11 mouse cellular contexts compared by ENCODE assay signal in genomic region chr1:131135960-131136629, GRCm38 (mm10). TPM values are rescaled to one million over a fixed set of nuclear protein-coding genes. Genes with fewer than 3 reads are reported as not detected.
DNase-seq lines count a peak whose midpoint lies in the region; ATAC-seq and TF ChIP-seq lines count a peak whose summit lies in the region.
"Had no signal": no experiment of that assay in that cellular context is flagged by ENCODE, and none has a peak within 500 bp of the region (broad histone marks: within the 10 kb centered on the region; RNA-seq: fewer than 3 reads in every experiment).

No protein-coding gene starts in this region.

- peaks cover 12% of the 10 kb centered on the region; the same call in 1 of the 2 replicates for H3K4me1 ChIP-seq in heart, embryonic 15.5 days (replicated peaks)
- peaks cover 4% of the 10 kb centered on the region for H3K4me1 ChIP-seq in cortical plate, adult 2 months (ENCODE audit: control insufficient read depth, insufficient read depth, low read length)
- H3K4me1 ChIP-seq in hindbrain, embryonic 16.5 days (ENCODE audit: control insufficient read depth, insufficient read depth, low read depth, low read length) = peaks cover 22% of the 10 kb centered on the region
- peaks cover 34% of the 10 kb centered on the region for H3K4me1 ChIP-seq in midbrain, embryonic 16.5 days (ENCODE audit: control insufficient read depth, insufficient read depth, low read length)
- H3K4me1 ChIP-seq in limb, embryonic 10.5 days = peaks cover 20% of the 10 kb centered on the region

- no peak for TF ChIP-seq CTCF in cortical plate, adult 2 months (IDR thresholded peaks at IDR 0.05; ENCODE audit: extremely low read depth, insufficient read depth, low read length)

- no peak overlapping the region for H3K27ac ChIP-seq in heart, embryonic 15.5 days
- H3K27ac ChIP-seq in cortical plate, adult 2 months (ENCODE audit: insufficient read depth, low read length) = no peak overlapping the region
- no peak overlapping the region for H3K27ac ChIP-seq in hindbrain, embryonic 16.5 days (ENCODE audit: low read depth, low read length)
- H3K27ac ChIP-seq in midbrain, embryonic 16.5 days (ENCODE audit: low read length) = no peak overlapping the region
- H3K27ac ChIP-seq in limb, embryonic 10.5 days = no peak overlapping the region
- H3K27ac ChIP-seq: embryonic facial prominence, embryonic 15.5 days had no signal

- no peak for ATAC-seq in heart, embryonic 15.5 days (replicated peaks; ENCODE audit: insufficient number of reproducible peaks, insufficient read depth, low FRiP score, low read depth)
- ATAC-seq in hindbrain, embryonic 16.5 days = no peak
- ATAC-seq in midbrain, embryonic 16.5 days = no peak
- ATAC-seq in frontal cortex, adult (ENCODE audit: low TSS enrichment) = no peak
- ATAC-seq: inflammation-experienced regulatory T-cells, adult 6 months had no signal

- 79% methylated on average over 10 of the region's 10 CpGs for WGBS in heart, embryonic 15.5 days
- 81% methylated on average over 10 of the region's 10 CpGs for WGBS in hindbrain, embryonic 16.5 days
- 86% methylated on average over 10 of the region's 10 CpGs for WGBS in midbrain, embryonic 16.5 days
- WGBS in limb, embryonic 10.5 days = 87% methylated on average over 10 of the region's 10 CpGs

- no peaks in the 10 kb centered on the region for H3K27me3 ChIP-seq in heart, embryonic 15.5 days
- no peaks in the 10 kb centered on the region for H3K27me3 ChIP-seq in hindbrain, embryonic 16.5 days (replicated peaks; ENCODE audit: control insufficient read depth, insufficient read depth, low read length)
- no peaks in the 10 kb centered on the region for H3K27me3 ChIP-seq in midbrain, embryonic 16.5 days (ENCODE audit: control insufficient read depth, insufficient read depth, low read depth, low read length)
- no peaks in the 10 kb centered on the region for H3K27me3 ChIP-seq in limb, embryonic 10.5 days (ENCODE audit: low read depth, poor library complexity, severe bottlenecking)
- H3K27me3 ChIP-seq: embryonic facial prominence, embryonic 15.5 days had no signal

- no peak overlapping the region for H3K4me3 ChIP-seq in heart, embryonic 15.5 days
- H3K4me3 ChIP-seq in cortical plate, adult 2 months (ENCODE audit: insufficient read depth, low read length) = peak overlapping the region; percentile 43; the same call in 1 of the 2 replicates
- H3K4me3 ChIP-seq in hindbrain, embryonic 16.5 days (ENCODE audit: low read length) = no peak overlapping the region
- H3K4me3 ChIP-seq in midbrain, embryonic 16.5 days (ENCODE audit: low read depth, low read length) = peak overlapping the region; percentile 86; the same call in 1 of the 2 replicates
- no peak overlapping the region for H3K4me3 ChIP-seq in limb, embryonic 10.5 days

- 0 out of 2 replicates have a peak overlapping the region, but pooled peaks have one; percentile 26 for H3K4me2 ChIP-seq in heart, embryonic 15.5 days
- peak overlapping the region; percentile 80 for H3K4me2 ChIP-seq in hindbrain, embryonic 16.5 days (ENCODE audit: low read length)
- H3K4me2 ChIP-seq in midbrain, embryonic 16.5 days (ENCODE audit: low read length) = peak overlapping the region; percentile 88
- H3K4me2 ChIP-seq: embryonic facial prominence, embryonic 15.5 days had no signal

- H3K9me3 ChIP-seq in heart, embryonic 15.5 days (replicated peaks) = no peaks in the 10 kb centered on the region
- H3K9me3 ChIP-seq in hindbrain, embryonic 16.5 days (ENCODE audit: control insufficient read depth, low read length) = no peaks in the 10 kb centered on the region
- H3K9me3 ChIP-seq in midbrain, embryonic 16.5 days (replicated peaks; ENCODE audit: control insufficient read depth, low read length, poor library complexity, severe bottlenecking) = no peaks in the 10 kb centered on the region
- H3K9me3 ChIP-seq in limb, embryonic 10.5 days (replicated peaks) = no peaks in the 10 kb centered on the region
- H3K9me3 ChIP-seq: embryonic facial prominence, embryonic 15.5 days had no signal

- no peak for DNase-seq in heart, adult 18-20 months
- DNase-seq in limb, embryonic 10.5 days (ENCODE audit: low spot score) = no peak
- no peak for DNase-seq in kidney, postnatal 25 days
- DNase-seq: adrenal gland, postnatal 10 days had no signal

- H3K36me3 ChIP-seq in heart, embryonic 15.5 days = no peaks in the 10 kb centered on the region
- no peaks in the 10 kb centered on the region for H3K36me3 ChIP-seq in hindbrain, embryonic 16.5 days (ENCODE audit: control insufficient read depth, insufficient read depth, low read length)
- no peaks in the 10 kb centered on the region for H3K36me3 ChIP-seq in midbrain, embryonic 16.5 days (ENCODE audit: control insufficient read depth, insufficient read depth, low read length)
- H3K36me3 ChIP-seq in limb, embryonic 10.5 days = peaks cover 14% of the 10 kb centered on the region; the same call in 1 of the 2 replicates
- H3K36me3 ChIP-seq: embryonic facial prominence, embryonic 15.5 days had no signal

- no peak overlapping the region for H3K9ac ChIP-seq in heart, embryonic 15.5 days
- H3K9ac ChIP-seq in hindbrain, embryonic 16.5 days (ENCODE audit: low read depth, low read length) = no peak overlapping the region
- H3K9ac ChIP-seq in midbrain, embryonic 16.5 days (ENCODE audit: low read depth, low read length) = no peak overlapping the region
- H3K9ac ChIP-seq: embryonic facial prominence, embryonic 15.5 days had no signal

- no peak for TF ChIP-seq POLR2A in cortical plate, adult 2 months (IDR thresholded peaks at IDR 0.05; ENCODE audit: extremely low read depth, insufficient read depth, low read length)

RNA-seq across cellular contexts. Expression of gene Dyrk3, which starts 2.0 kb away (rescaled TPM):
- 1.7 and 2.5 TPM in 2 replicates for polyA plus RNA-seq in heart, embryonic 15.5 days (2015; fragmentation: Nextera tagmentation; extraction: Ambion mirVana)
- total RNA-seq in heart, adult 18-20 months (2021) = 1 to 10 TPM in 1 of 2 experiments, under 1 TPM in 1; 0.20 to 1.1 TPM
- 6.2 and 7.1 TPM in 2 replicates for polyA plus RNA-seq in cortical plate, adult 2 months (2012; rRNA removed)
- 12.2 and 14.5 TPM in 2 replicates for polyA plus RNA-seq in hindbrain, embryonic 16.5 days (2015; fragmentation: Nextera tagmentation; extraction: Ambion mirVana)
- 14.1 and 17.4 TPM in 2 replicates for polyA plus RNA-seq in midbrain, embryonic 16.5 days (2015; fragmentation: Nextera tagmentation; extraction: Ambion mirVana)
- 5.5 and 5.8 TPM in 2 replicates for polyA plus RNA-seq in limb, embryonic 10.5 days (2016; fragmentation: Nextera tagmentation; extraction: Ambion mirVana)

RNA-seq across cellular contexts. Expression of gene Eif2d, which starts 16.9 kb away (rescaled TPM):
- polyA plus RNA-seq in heart, embryonic 15.5 days (2015; fragmentation: Nextera tagmentation; extraction: Ambion mirVana) = 41.2 and 47.9 TPM in 2 replicates
- 10 to 100 TPM; 31.4 to 34.1 TPM for total RNA-seq in heart, adult 18-20 months (2021)
- 57.8 and 58.0 TPM in 2 replicates for polyA plus RNA-seq in cortical plate, adult 2 months (2012; rRNA removed)
- 48.0 and 50.5 TPM in 2 replicates for polyA plus RNA-seq in hindbrain, embryonic 16.5 days (2015; fragmentation: Nextera tagmentation; extraction: Ambion mirVana)
- polyA plus RNA-seq in midbrain, embryonic 16.5 days (2015; fragmentation: Nextera tagmentation; extraction: Ambion mirVana) = 46.8 and 51.1 TPM in 2 replicates
- 73.5 and 76.7 TPM in 2 replicates for polyA plus RNA-seq in limb, embryonic 10.5 days (2016; fragmentation: Nextera tagmentation; extraction: Ambion mirVana)

RNA-seq across cellular contexts. Expression of gene Mapkapk2, which starts 38.5 kb away (rescaled TPM):
- polyA plus RNA-seq in heart, embryonic 15.5 days (2015; fragmentation: Nextera tagmentation; extraction: Ambion mirVana) = 57.5 and 69.4 TPM in 2 replicates
- total RNA-seq in heart, adult 18-20 months (2021) = 100 to 1,000 TPM; 311 to 318 TPM
- 24.5 and 26.4 TPM in 2 replicates for polyA plus RNA-seq in cortical plate, adult 2 months (2012; rRNA removed)
- polyA plus RNA-seq in hindbrain, embryonic 16.5 days (2015; fragmentation: Nextera tagmentation; extraction: Ambion mirVana) = 9.1 and 15.7 TPM in 2 replicates
- polyA plus RNA-seq in midbrain, embryonic 16.5 days (2015; fragmentation: Nextera tagmentation; extraction: Ambion mirVana) = 12.6 and 14.9 TPM in 2 replicates
- polyA plus RNA-seq in limb, embryonic 10.5 days (2016; fragmentation: Nextera tagmentation; extraction: Ambion mirVana) = 46.8 and 47.9 TPM in 2 replicates

Comparison
In these comparisons a context has a peak if more than half of its experiments do, and no peak if none do; other contexts are left out.
1. H3K4me2 ChIP-seq: peak in every context shown above with its lines; median percentile 88 in midbrain, embryonic 16.5 days; 80 in hindbrain, embryonic 16.5 days; 26 in heart, embryonic 15.5 days.
2. H3K4me3 ChIP-seq: peak in cortical plate, adult 2 months (single experiment) and midbrain, embryonic 16.5 days (single experiment); none in heart, embryonic 15.5 days (single experiment), hindbrain, embryonic 16.5 days (single experiment) and limb, embryonic 10.5 days (single experiment).